In genomic region chr6:125420458-125421063, GRCm38 (mm10) we compare ENCODE assay signal across 18 mouse cellular contexts. TPM values are rescaled to one million over a fixed set of nuclear protein-coding genes. Genes with fewer than 3 reads are reported as not detected.
"Had no signal": no experiment of that assay in that cellular context is flagged by ENCODE, and none has a peak within 500 bp of the region (broad histone marks: within the 10 kb centered on the region; RNA-seq: fewer than 3 reads in every experiment).

No protein-coding gene starts in this region.

- ATAC-seq: intestine, embryonic 16.5 days; lung, postnatal 0 days; midbrain, embryonic 15.5 days had no signal

- H3K36me3 ChIP-seq: midbrain, embryonic 12.5 days; midbrain, embryonic 15.5 days; neural tube, embryonic 13.5 days had no signal

- H3K27ac ChIP-seq: kidney, postnatal 0 days; layer of hippocampus, adult 2 months; liver, embryonic 14.5 days; macrophage; midbrain, embryonic 12.5 days; midbrain, embryonic 15.5 days; neural tube, embryonic 13.5 days had no signal

- H3K4me3 ChIP-seq: layer of hippocampus, adult 2 months; midbrain, embryonic 12.5 days; midbrain, embryonic 15.5 days; myocyte; neural tube, embryonic 13.5 days had no signal

- H3K4me2 ChIP-seq: lung, embryonic 14.5 days; midbrain, embryonic 12.5 days; midbrain, embryonic 15.5 days; neural tube, embryonic 13.5 days had no signal

- H3K9ac ChIP-seq: liver, embryonic 14.5 days; lung, embryonic 14.5 days; midbrain, embryonic 12.5 days; midbrain, embryonic 15.5 days; neural tube, embryonic 13.5 days had no signal

- DNase-seq: kidney, adult 18-20 months; layer of hippocampus, adult 9-11 months; lung, embryonic 14.5 days; retina, postnatal 1 day; right cerebral cortex, postnatal 25 days; thymus, adult 2 months; thymus, postnatal 14 days; thymus, postnatal 4 days had no signal

- H3K9me3 ChIP-seq: midbrain, embryonic 12.5 days; midbrain, embryonic 15.5 days; neural tube, embryonic 13.5 days had no signal

RNA-seq across cellular contexts. Expression of gene Plekhg6, which starts 40.0 kb away (rescaled TPM):
- polyA plus RNA-seq: macrophage; neural tube, embryonic 13.5 days had no signal
